Mouse (Mus musculus) embryonic facial prominence, embryonic 15.5 days (tissue): ENCODE data around the gene Kif23. TPM values are rescaled to one million over a fixed set of nuclear protein-coding genes. Genes with fewer than 3 reads are reported as not detected.

Experiments
- ATAC-seq: fragments of 200-750 bp; cut with Nextera tagmentation; 2 replicates; pipeline ENCODE4 v1.8.0; 2017; ENCODE audit warnings: low read depth, moderate TSS enrichment; ENCODE audit not compliant: insufficient number of reproducible peaks, low FRiP score, low TSS enrichment
- H3K27ac ChIP-seq: fragments of 300-500 bp; sonication (generic); replicated peaks from 2 replicates; pipeline ENCODE4 v1.5.1; 2015; ENCODE audit warnings: mild to moderate bottlenecking, inconsistent platforms
- H3K27me3 ChIP-seq: fragments of 300-500 bp; sonication (generic); 2 replicates; pipeline ENCODE4 v1.6.1; 2015; ENCODE audit warnings: inconsistent platforms
- H3K36me3 ChIP-seq: fragments of 300-500 bp; sonication (generic); 2 replicates; pipeline ENCODE4 v1.6.1; 2015; ENCODE audit warnings: mild to moderate bottlenecking, inconsistent platforms
- H3K4me1 ChIP-seq: fragments of 300-500 bp; sonication (generic); 2 replicates; pipeline ENCODE4 v1.6.1; 2015; ENCODE audit warnings: inconsistent platforms
- H3K4me2 ChIP-seq: fragments of 300-500 bp; sonication (generic); replicated peaks from 2 replicates; pipeline ENCODE4 v1.6.1; 2015; ENCODE audit warnings: mild to moderate bottlenecking, inconsistent platforms
- H3K4me3 ChIP-seq: fragments of 300-500 bp; sonication (generic); replicated peaks from 2 replicates; pipeline ENCODE4 v1.5.1; 2015; ENCODE audit warnings: mild to moderate bottlenecking, inconsistent platforms
- H3K9ac ChIP-seq: fragments of 300-500 bp; sonication (generic); 2 replicates; pipeline ENCODE4 v1.6.1; 2015; ENCODE audit warnings: inconsistent platforms
- H3K9me3 ChIP-seq: fragments of 300-500 bp; sonication (generic); replicated peaks from 2 replicates; pipeline ENCODE4 v1.6.1; 2016; ENCODE audit warnings: inconsistent platforms
- WGBS: fragments of 180-500 bp; shearing (Covaris S2); methylation state at CpG from one replicate; pipeline ENCODE4 v1.1.7; 2015; 5-methylcytosine and 5-hydroxymethylcytosine counted together
- polyA plus RNA-seq: library from polyadenylated mRNA; unstranded; fragments of >200 nt; fragmentation: Nextera tagmentation; extraction: Ambion mirVana; gene quantifications from 2 replicates; pipeline ENCODE4 v1.2.1, GENCODE M21; 2015

The Kif23 gene
- polyA plus RNA-seq, 1 experiment from 2014 or later: 92.3 TPM

GRCm38 (mm10) chr9:61877373-61878112 lies 69.0 kb downstream of the Kif23 start:
- H3K4me3 ChIP-seq: no peak overlapping the region
- no peaks in the 10 kb centered on the region for H3K9me3 ChIP-seq
- no peak overlapping the region for H3K9ac ChIP-seq
- H3K4me2 ChIP-seq: no peak overlapping the region; the same call in 1 of the 2 replicates
- H3K4me1 ChIP-seq: peaks cover 40% of the 10 kb centered on the region
- no peaks in the 10 kb centered on the region for H3K36me3 ChIP-seq
- 17% methylated on average over 22 of the region's 22 CpGs for WGBS
- no peak overlapping the region for H3K27ac ChIP-seq
- peaks cover 12% of the 10 kb centered on the region for H3K27me3 ChIP-seq
- no peak for ATAC-seq

GRCm38 (mm10) chr9:61873325-61873724 lies 73.2 kb downstream of the Kif23 start:
- Histone ChIP-seq H3K4me1 (peaks cover 45% of the 10 kb centered on the region), H3K27ac (no peak overlapping the region), H3K9ac (no peak overlapping the region), H3K9me3 (no peaks in the 10 kb centered on the region), H3K27me3 (peaks cover 7% of the 10 kb centered on the region), H3K4me2 (no peak overlapping the region), H3K36me3 (no peaks in the 10 kb centered on the region), H3K4me3 (no peak overlapping the region)
- ATAC-seq: no peak
- WGBS: 40% methylated on average over 8 of the region's 8 CpGs

- no peaks in the 10 kb centered on the region for H3K9me3 ChIP-seq
- ATAC-seq: no peak
- H3K27ac ChIP-seq: no peak overlapping the region
- WGBS: 42% methylated on average over 8 of the region's 8 CpGs
- H3K9ac ChIP-seq: no peak overlapping the region
- peaks cover 37% of the 10 kb centered on the region for H3K4me1 ChIP-seq
- no peak overlapping the region for H3K4me3 ChIP-seq
- no peak overlapping the region for H3K4me2 ChIP-seq
- peaks cover 5% of the 10 kb centered on the region; the same call in 1 of the 2 replicates for H3K27me3 ChIP-seq
- H3K36me3 ChIP-seq: no peaks in the 10 kb centered on the region
Observed at GRCm38 (mm10) chr9:61872246-61872941, 74.2 kb downstream of the Kif23 start.

GRCm38 (mm10) chr9:61871839-61872238 lies 74.7 kb downstream of the Kif23 start:
- Histone ChIP-seq H3K27ac (no peak overlapping the region), H3K4me3 (no peak overlapping the region), H3K9me3 (no peaks in the 10 kb centered on the region), H3K27me3 (peaks cover 6% of the 10 kb centered on the region; the same call in 1 of the 2 replicates), H3K4me1 (peaks cover 31% of the 10 kb centered on the region), H3K36me3 (no peaks in the 10 kb centered on the region), H3K4me2 (no peak overlapping the region), H3K9ac (no peak overlapping the region)
- 64% methylated on average over 6 of the region's 6 CpGs for WGBS
- ATAC-seq: no peak

GRCm38 (mm10) chr9:61867659-61868058 lies 78.9 kb downstream of the Kif23 start:
- WGBS: 70% methylated on average over 11 of the region's 11 CpGs
- H3K27ac ChIP-seq: no peak overlapping the region
- no peak overlapping the region for H3K9ac ChIP-seq
- H3K9me3 ChIP-seq: no peaks in the 10 kb centered on the region
- H3K4me3 ChIP-seq: no peak overlapping the region
- peaks cover 6% of the 10 kb centered on the region for H3K4me1 ChIP-seq
- no peaks in the 10 kb centered on the region for H3K36me3 ChIP-seq
- no peak overlapping the region for H3K4me2 ChIP-seq
- ATAC-seq: no peak
- H3K27me3 ChIP-seq: peaks cover 6% of the 10 kb centered on the region; the same call in 1 of the 2 replicates

Other genes starting within 250 kb of the Kif23 start
- gene Rplp1, start 32.2 kb downstream of the Kif23 start, polyA plus RNA-seq: 1,591 and 1,650 TPM in 2 replicates
- 16.8 and 18.7 TPM in 2 replicates for gene Paqr5, start 80.1 kb upstream of the Kif23 start, polyA plus RNA-seq
- 33.1 and 34.6 TPM in 2 replicates for gene Glce, start 175.9 kb upstream of the Kif23 start, polyA plus RNA-seq